Mouse (Mus musculus): ENCODE measurements at regions not wholly inside any gene's neighbourhood (a gene's known extent, or its start where the extent isn't known, plus 50 kb on each side); places are given as distances from the start of the nearest gene placed in this dataset.

DNA sequence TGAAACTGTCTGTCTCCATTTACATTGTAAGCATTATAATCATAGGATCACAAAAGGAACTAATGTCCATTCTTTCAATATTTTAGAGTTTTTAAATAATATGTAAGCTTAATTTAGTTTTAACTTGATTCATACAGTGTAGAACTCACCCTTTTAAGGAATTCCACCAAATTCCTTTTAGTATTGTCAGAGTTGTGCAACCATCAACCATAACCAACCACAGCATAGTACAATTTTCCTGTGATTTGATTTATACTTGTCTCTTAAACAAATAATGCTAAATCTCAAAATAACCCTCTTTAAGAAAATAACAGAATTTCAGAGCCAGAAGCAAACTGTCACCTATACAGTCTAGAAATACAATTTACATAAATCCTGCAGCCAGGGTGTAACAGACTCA is 119.0 kb upstream of the Ccn2 start:
- Histone ChIP-seq H3K4me3 (ENCODE audit: insufficient read depth, poor library complexity, severe bottlenecking) (no peak overlapping the region), H3K36me3 (ENCODE audit: control insufficient read depth, insufficient read depth) (no peaks in the 10 kb centered on the region), H3K79me2 (ENCODE audit: control insufficient read depth, insufficient read depth) (no peaks in the 10 kb centered on the region), H3K79me3 (ENCODE audit: low read depth) (no peaks in the 10 kb centered on the region), H3ac (ENCODE audit: control insufficient read depth, insufficient read length, low read depth) (no peak overlapping the region), H3K27me3 (ENCODE audit: control insufficient read depth, insufficient read depth, insufficient read length) (no peaks in the 10 kb centered on the region)
- peak; percentile 96 for TF ChIP-seq CEBPB (IDR thresholded peaks at IDR 0.05; ENCODE audit: low read depth)
- TF ChIP-seq FOSL1 (IDR thresholded peaks at IDR 0.05; ENCODE audit: insufficient read depth, low read length, poor library complexity, severe bottlenecking), result no peak

DNA sequence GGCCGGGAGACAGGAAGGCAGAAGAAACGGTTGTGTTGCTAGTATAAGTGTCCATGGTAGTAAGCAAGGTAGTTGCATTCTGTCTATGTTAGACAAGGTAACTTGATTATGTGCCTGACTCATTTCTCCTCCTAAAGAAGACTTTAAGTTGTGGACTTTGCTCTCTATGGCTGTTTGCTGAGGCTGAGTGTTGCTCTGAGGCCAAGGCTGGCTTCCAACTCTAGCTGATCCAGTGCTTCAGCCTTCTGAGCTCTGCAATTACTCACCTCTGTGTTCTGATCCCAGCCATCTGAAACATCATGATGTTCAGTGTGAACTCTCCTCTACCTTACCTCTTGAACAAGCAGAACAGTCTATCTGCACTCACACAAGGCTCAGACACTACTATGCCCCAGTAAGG is 116.7 kb upstream of the Ccn2 start:
- Histone ChIP-seq H3K79me2 (ENCODE audit: control insufficient read depth, insufficient read depth) (no peaks in the 10 kb centered on the region), H3K4me3 (ENCODE audit: insufficient read depth, poor library complexity, severe bottlenecking) (no peak overlapping the region), H3K36me3 (ENCODE audit: control insufficient read depth, insufficient read depth) (no peaks in the 10 kb centered on the region), H3K27me3 (ENCODE audit: control insufficient read depth, insufficient read depth, insufficient read length) (no peaks in the 10 kb centered on the region), H3K79me3 (ENCODE audit: low read depth) (no peaks in the 10 kb centered on the region), H3ac (ENCODE audit: control insufficient read depth, insufficient read length, low read depth) (no peak overlapping the region)
- TF ChIP-seq CTCF (IDR thresholded peaks at IDR 0.05; ENCODE audit: control insufficient read depth, insufficient read depth, insufficient read length), result no peak

DNA sequence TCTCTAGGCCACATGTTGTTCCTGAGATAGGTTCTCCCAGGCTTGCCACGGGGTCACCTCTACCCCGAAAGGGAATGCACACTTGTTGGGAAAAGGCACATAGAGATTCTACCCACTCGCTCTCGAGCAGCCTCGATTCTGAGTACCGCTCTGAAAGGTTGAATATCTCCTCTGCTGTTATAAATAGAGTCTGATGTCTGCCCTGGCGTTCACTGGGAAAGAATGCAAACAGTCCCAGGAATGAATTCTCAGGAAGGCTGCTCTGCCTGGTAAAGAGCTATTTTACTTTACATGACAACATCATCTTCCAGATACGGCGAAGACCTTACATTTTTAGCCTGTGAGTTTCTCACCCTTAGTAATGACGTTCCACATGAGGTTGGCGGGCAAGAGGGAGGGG is 116.1 kb upstream of the Ccn2 start:
- H3K79me2 ChIP-seq (ENCODE audit: control insufficient read depth, insufficient read depth), result no peaks in the 10 kb centered on the region
- no peaks in the 10 kb centered on the region for H3K79me3 ChIP-seq (ENCODE audit: low read depth)
- H3K27me3 ChIP-seq (ENCODE audit: control insufficient read depth, insufficient read depth, insufficient read length), result no peaks in the 10 kb centered on the region
- H3K36me3 ChIP-seq (ENCODE audit: control insufficient read depth, insufficient read depth), result no peaks in the 10 kb centered on the region
- no peak overlapping the region for H3ac ChIP-seq (ENCODE audit: control insufficient read depth, insufficient read length, low read depth)
- no peak overlapping the region for H3K4me3 ChIP-seq (ENCODE audit: insufficient read depth, poor library complexity, severe bottlenecking)
- TF ChIP-seq CEBPB (IDR thresholded peaks at IDR 0.05; ENCODE audit: low read depth), result no peak
- TF ChIP-seq MYOD1 (IDR thresholded peaks at IDR 0.05; ENCODE audit: control insufficient read depth, insufficient read length, low read depth), result no peak
- TF ChIP-seq MYOG (IDR thresholded peaks at IDR 0.05; ENCODE audit: control insufficient read depth, extremely low read depth, insufficient read length), result no peak
- TF ChIP-seq USF1 (IDR thresholded peaks at IDR 0.05; ENCODE audit: low read depth), result no peak
- TF ChIP-seq FOSL1 (IDR thresholded peaks at IDR 0.05; ENCODE audit: insufficient read depth, low read length, poor library complexity, severe bottlenecking), result no peak
- TF ChIP-seq CTCF (IDR thresholded peaks at IDR 0.05; ENCODE audit: control insufficient read depth, insufficient read depth, insufficient read length), result no peak
- no peak for TF ChIP-seq MAX (IDR thresholded peaks at IDR 0.05)

DNA sequence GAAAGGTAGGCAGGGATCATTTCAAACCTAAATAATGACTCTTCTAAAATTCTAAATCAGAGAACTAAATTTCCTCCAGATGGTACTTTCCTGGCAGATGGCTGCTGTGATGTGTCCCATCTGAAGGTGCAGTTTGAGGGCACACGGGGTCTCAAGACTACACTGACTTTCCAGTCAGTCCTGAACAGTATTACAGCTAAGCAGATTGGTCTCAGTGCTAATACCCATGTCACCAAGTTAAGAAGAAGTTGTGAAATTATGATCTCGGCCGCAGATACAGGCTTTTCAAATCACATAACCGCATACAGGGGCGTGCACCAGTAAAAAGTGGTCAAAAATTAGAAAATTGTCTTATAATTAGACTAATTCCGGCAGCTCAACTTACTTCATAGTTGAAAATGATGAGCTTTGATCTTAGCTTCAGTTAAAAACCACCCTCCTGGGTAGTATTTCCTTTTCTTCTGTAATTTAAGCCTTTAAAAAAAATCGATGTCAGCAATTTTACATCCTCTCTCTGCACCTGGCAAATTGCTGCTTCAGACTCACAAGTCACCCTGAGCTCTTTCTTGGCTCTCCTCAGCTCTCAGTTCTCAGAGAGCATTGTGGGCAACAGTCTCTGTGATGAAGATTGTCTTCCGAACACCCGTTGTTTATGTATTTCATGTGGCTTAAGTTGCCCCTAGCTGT is 113.2 kb upstream of the Ccn2 start:
- no peaks in the 10 kb centered on the region for H3K79me3 ChIP-seq (ENCODE audit: low read depth)
- H3K4me3 ChIP-seq (ENCODE audit: insufficient read depth, poor library complexity, severe bottlenecking), result no peak overlapping the region
- no peak for TF ChIP-seq MYOD1 (IDR thresholded peaks at IDR 0.05; ENCODE audit: control insufficient read depth, insufficient read length, low read depth)
- no peak for TF ChIP-seq FOSL1 (IDR thresholded peaks at IDR 0.05; ENCODE audit: insufficient read depth, low read length, poor library complexity, severe bottlenecking)
- TF ChIP-seq MYOG (IDR thresholded peaks at IDR 0.05; ENCODE audit: control insufficient read depth, extremely low read depth, insufficient read length), result no peak
- H3K36me3 ChIP-seq (ENCODE audit: control insufficient read depth, insufficient read depth), result no peaks in the 10 kb centered on the region
- H3ac ChIP-seq (ENCODE audit: control insufficient read depth, insufficient read length, low read depth), result no peak overlapping the region
- H3K79me2 ChIP-seq (ENCODE audit: control insufficient read depth, insufficient read depth), result no peaks in the 10 kb centered on the region
- no peaks in the 10 kb centered on the region for H3K27me3 ChIP-seq (ENCODE audit: control insufficient read depth, insufficient read depth, insufficient read length)

DNA sequence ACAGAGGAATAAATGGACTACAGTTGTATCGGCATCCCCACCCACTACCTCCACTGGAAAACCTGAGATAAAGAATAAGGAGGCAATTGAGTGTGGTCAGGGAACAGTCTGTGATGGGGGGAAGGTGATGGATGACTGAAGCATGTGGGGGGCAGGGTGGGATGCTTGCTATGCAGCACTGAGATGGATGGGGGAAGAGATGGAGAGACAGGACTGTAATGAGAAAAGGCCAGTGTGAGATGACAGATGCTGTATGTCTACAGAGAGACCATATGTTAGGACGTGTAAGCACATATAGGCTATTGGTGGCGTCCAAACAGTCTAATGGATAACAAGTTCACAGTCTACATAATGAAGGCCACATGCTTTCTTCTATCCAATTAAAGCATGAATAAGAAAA is 112.2 kb upstream of the Ccn2 start:
- Histone ChIP-seq H3K4me3 (ENCODE audit: insufficient read depth, poor library complexity, severe bottlenecking) (no peak overlapping the region), H3K79me2 (ENCODE audit: control insufficient read depth, insufficient read depth) (no peaks in the 10 kb centered on the region), H3K79me3 (ENCODE audit: low read depth) (no peaks in the 10 kb centered on the region), H3K36me3 (ENCODE audit: control insufficient read depth, insufficient read depth) (no peaks in the 10 kb centered on the region), H3ac (ENCODE audit: control insufficient read depth, insufficient read length, low read depth) (no peak overlapping the region), H3K27me3 (ENCODE audit: control insufficient read depth, insufficient read depth, insufficient read length) (no peaks in the 10 kb centered on the region)
- TF ChIP-seq MAX (IDR thresholded peaks at IDR 0.05), result no peak
- TF ChIP-seq MYOG (IDR thresholded peaks at IDR 0.05; ENCODE audit: control insufficient read depth, extremely low read depth, insufficient read length), result no peak
- no peak for TF ChIP-seq CEBPB (IDR thresholded peaks at IDR 0.05; ENCODE audit: low read depth)
- TF ChIP-seq FOSL1 (IDR thresholded peaks at IDR 0.05; ENCODE audit: insufficient read depth, low read length, poor library complexity, severe bottlenecking), result no peak
- no peak for TF ChIP-seq CTCF (IDR thresholded peaks at IDR 0.05; ENCODE audit: control insufficient read depth, insufficient read depth, insufficient read length)
- no peak for TF ChIP-seq USF1 (IDR thresholded peaks at IDR 0.05; ENCODE audit: low read depth)
- TF ChIP-seq MYOD1 (IDR thresholded peaks at IDR 0.05; ENCODE audit: control insufficient read depth, insufficient read length, low read depth), result no peak

DNA sequence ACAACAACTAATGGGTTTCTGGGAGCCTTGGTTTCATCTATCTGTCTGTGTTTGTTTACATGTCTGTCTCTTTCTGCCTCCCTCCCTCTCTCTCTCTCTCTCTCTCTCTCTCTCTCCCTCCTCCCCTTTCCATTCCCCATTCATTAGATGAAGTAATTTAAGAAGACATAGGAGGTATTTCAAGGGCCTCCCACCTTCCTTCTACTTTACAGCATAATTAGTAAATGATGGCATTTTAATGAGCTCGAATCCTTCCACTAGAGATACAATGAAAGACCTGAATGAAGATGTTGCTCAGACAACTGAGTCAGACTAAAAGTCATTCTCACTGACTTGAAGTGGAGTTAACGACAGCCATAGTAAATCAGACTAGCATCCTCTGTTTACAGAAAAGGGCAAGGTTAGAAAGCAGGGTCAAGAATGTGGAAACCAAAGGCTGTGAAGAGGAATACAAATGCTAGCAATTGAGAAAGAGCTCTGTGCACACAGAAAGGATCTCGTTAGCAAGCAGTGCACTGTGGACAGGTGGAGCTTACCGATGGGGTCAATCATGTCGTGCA is 111.1 kb upstream of the Ccn2 start:
- Histone ChIP-seq H3K4me3 (ENCODE audit: insufficient read depth, poor library complexity, severe bottlenecking) (no peak overlapping the region), H3K79me3 (ENCODE audit: low read depth) (no peaks in the 10 kb centered on the region), H3ac (ENCODE audit: control insufficient read depth, insufficient read length, low read depth) (no peak overlapping the region), H3K27me3 (ENCODE audit: control insufficient read depth, insufficient read depth, insufficient read length) (no peaks in the 10 kb centered on the region), H3K36me3 (ENCODE audit: control insufficient read depth, insufficient read depth) (no peaks in the 10 kb centered on the region), H3K79me2 (ENCODE audit: control insufficient read depth, insufficient read depth) (no peaks in the 10 kb centered on the region)
- no peak for TF ChIP-seq MAX (IDR thresholded peaks at IDR 0.05)
- no peak for TF ChIP-seq MYOD1 (IDR thresholded peaks at IDR 0.05; ENCODE audit: control insufficient read depth, insufficient read length, low read depth)
- TF ChIP-seq MYOG (IDR thresholded peaks at IDR 0.05; ENCODE audit: control insufficient read depth, extremely low read depth, insufficient read length), result no peak
- no peak for TF ChIP-seq CEBPB (IDR thresholded peaks at IDR 0.05; ENCODE audit: low read depth)
- TF ChIP-seq FOSL1 (IDR thresholded peaks at IDR 0.05; ENCODE audit: insufficient read depth, low read length, poor library complexity, severe bottlenecking), result no peak
- TF ChIP-seq CTCF (IDR thresholded peaks at IDR 0.05; ENCODE audit: control insufficient read depth, insufficient read depth, insufficient read length), result no peak
